Mouse (Mus musculus) liver, embryonic 12.5 days (tissue): ENCODE results near the gene Rapgef4. TPM values are rescaled to one million over a fixed set of nuclear protein-coding genes. Genes with fewer than 3 reads are reported as not detected.

ENCODE experiments used
- ATAC-seq: fragments of 200-750 bp; cut with Nextera tagmentation; 2 replicates; pipeline ENCODE4 v1.8.0; 2017; ENCODE audit warnings: moderate number of reproducible peaks, mild to moderate bottlenecking, moderate library complexity
- H3K27ac ChIP-seq: fragments of 300-500 bp; sonication (generic); 2 replicates; pipeline ENCODE4 v1.5.1; 2016; ENCODE audit warnings: mild to moderate bottlenecking
- H3K27me3 ChIP-seq: fragments of 300-500 bp; sonication (generic); replicated peaks from 2 replicates; pipeline ENCODE4 v1.6.1; 2016; ENCODE audit warnings: mild to moderate bottlenecking, moderate library complexity
- H3K36me3 ChIP-seq: fragments of 300-500 bp; sonication (generic); 2 replicates; pipeline ENCODE4 v1.6.1; 2016; ENCODE audit warnings: mild to moderate bottlenecking, moderate library complexity
- H3K4me1 ChIP-seq: fragments of 300-500 bp; sonication (generic); 2 replicates; pipeline ENCODE4 v1.6.1; 2016
- H3K4me2 ChIP-seq: fragments of 300-500 bp; sonication (generic); 2 replicates; pipeline ENCODE4 v1.6.1; 2016; ENCODE audit warnings: mild to moderate bottlenecking, moderate library complexity
- H3K4me3 ChIP-seq: fragments of 300-500 bp; sonication (generic); 2 replicates; pipeline ENCODE4 v1.5.1; 2016; ENCODE audit warnings: mild to moderate bottlenecking, moderate library complexity
- H3K9ac ChIP-seq: fragments of 300-500 bp; sonication (generic); 2 replicates; pipeline ENCODE4 v1.6.1; 2016; ENCODE audit warnings: mild to moderate bottlenecking, moderate library complexity
- H3K9me3 ChIP-seq: fragments of 300-500 bp; sonication (generic); replicated peaks from 2 replicates; pipeline ENCODE4 v1.6.1; 2016; ENCODE audit warnings: mild to moderate bottlenecking, moderate library complexity
- WGBS: fragments of 180-500 bp; shearing (Covaris S2); methylation state at CpG from one replicate; pipeline ENCODE4 v1.1.7; 2016; ENCODE audit not compliant: insufficient replicate concordance; 5-methylcytosine and 5-hydroxymethylcytosine counted together
- polyA plus RNA-seq: library from polyadenylated mRNA; unstranded; fragments of >200 nt; fragmentation: Nextera tagmentation; extraction: Ambion mirVana; gene quantifications from 2 replicates; pipeline ENCODE4 v1.2.1, GENCODE M21; 2016

Gene Rapgef4
- polyA plus RNA-seq, 1 experiment from 2014 or later: 3.6 TPM

GRCm38 (mm10) chr2:72305738-72306137 is 324.7 kb downstream of the Rapgef4 start:
- H3K36me3 ChIP-seq: peaks cover 21% of the 10 kb centered on the region
- H3K4me2 ChIP-seq: no peak overlapping the region
- H3K27me3 ChIP-seq: no peaks in the 10 kb centered on the region
- no peak for ATAC-seq
- no peak overlapping the region for H3K27ac ChIP-seq
- no peaks in the 10 kb centered on the region for H3K9me3 ChIP-seq
- H3K4me3 ChIP-seq: no peak overlapping the region
- no peaks in the 10 kb centered on the region for H3K4me1 ChIP-seq
- 87% methylated on average over 7 of the region's 7 CpGs for WGBS
- H3K9ac ChIP-seq: no peak overlapping the region

Other genes starting within 250 kb of the Rapgef4 start
- 14.2 and 14.6 TPM in 2 replicates for gene Itga6, start 235.6 kb upstream of the Rapgef4 start, polyA plus RNA-seq
- 70.0 and 70.5 TPM in 2 replicates for gene Pdk1, start 108.0 kb upstream of the Rapgef4 start, polyA plus RNA-seq